Mouse (Mus musculus): ENCODE results near the gene Mrpl54.

The Mrpl54 gene

DNA sequence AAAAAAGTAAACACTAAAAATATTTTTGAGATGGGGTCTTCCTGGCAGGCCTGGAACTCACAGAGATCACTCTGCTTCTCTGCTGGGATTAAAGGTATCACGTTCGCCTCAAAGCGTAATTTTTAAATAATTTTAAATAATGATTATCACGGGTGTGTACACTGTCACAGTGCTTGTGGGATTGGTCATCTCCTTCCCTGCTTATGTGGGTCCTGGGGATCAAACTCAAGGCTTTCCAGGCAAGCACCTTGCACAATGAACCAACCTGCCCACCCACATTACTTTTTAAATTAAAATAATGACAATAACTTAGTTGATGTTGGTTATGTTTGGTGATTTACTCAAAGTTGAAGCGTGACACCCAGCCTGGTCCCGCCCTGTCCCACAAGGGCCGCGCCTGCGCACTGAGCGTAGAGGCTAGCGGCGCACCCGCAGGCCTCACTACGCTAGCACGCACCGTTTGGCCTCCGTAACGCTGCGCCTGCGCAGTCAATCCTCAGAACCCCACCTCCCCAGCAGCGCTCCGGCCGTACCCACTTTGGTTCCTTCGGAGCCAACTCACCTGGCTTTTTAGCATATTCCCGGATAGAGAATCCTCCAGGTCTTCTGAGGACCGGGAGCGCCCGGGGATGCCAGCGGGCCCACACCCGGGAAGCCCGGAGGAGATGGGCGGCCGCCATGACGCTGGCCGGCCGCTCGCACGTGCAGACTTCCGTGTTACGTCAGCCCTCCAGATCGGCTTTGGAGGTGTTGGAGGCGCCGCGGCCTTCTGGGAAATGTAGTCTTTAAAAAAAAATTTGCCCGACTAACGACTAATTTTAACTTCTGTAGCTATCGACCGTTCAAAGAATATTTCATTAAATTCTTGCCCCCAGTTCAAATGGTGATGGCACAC is at the start of gene Mrpl54, which contains the start of gene Apba3:
Gene Mrpl54, minus strand, starts transcription at position 724 of the 895 bp plus-strand sequence.
Gene Apba3, plus strand, starts transcription at position 750 of the 895 bp plus-strand sequence.
- peak; percentile 88 to 94 for DNase-seq (ENCODE audit: low spot score in 2 of 2)

DNA sequence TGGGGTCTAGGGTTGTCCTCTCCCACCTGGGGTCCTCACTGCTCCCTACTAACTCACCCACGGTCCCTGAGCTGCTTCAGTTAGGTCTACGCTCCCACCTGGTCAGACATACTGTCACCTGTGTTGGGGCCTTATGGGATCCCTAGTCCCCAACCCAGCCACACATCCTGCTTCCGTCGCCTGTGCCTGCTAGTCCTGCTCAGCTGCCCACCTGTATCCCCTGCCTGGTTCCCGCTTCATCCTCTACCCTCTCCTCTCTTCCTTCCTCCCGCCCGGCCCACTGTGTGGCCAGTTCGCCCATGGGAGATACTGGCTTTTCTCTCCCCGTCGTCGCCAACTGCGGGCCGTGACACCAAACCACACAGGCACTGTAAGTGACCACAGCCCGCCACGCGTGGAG is 48.9 kb upstream of the Mrpl54 start:
- no peak for DNase-seq (ENCODE audit: low spot score in 2 of 2)

DNA sequence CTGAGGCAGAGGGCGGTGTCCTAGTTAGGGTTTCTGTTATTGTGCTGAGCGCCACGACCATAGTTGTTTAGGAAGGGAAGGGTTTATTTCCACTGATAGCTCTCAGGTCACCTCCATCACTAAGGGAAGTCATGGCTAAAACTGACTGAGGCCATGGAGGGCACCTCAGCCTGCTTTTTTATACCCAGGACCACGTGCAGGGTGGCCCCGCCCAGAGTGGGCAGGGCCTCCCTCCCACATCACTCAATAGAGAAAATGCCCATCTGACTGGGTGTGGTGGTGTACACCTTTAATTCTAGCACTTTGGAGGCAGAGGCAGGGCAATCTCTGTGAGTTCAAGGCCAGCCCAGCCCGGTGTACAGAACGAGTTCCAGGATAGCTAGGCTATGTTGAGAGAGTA is 47.5 kb upstream of the Mrpl54 start:
- DNase-seq (ENCODE audit: low spot score in 2 of 2), result no peak

DNA sequence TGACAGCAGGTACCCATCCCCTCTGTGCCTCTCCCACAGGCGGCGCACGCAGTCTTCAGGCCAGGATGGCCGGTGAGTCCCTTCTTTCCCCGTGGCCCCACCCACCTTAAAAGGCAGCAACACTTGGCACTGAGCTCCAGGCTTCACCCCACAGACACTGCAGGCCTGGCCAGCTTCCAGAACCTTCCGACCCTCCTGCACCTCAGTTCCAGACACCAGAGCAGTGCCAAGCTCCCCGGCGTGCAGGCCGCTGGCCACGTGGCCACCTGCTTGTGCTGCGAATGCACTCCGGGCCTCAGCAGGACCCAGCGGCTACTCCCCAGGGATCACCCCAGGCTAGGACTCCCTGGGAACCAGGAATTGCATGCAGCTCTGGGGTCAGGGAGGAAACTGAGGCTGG is 46.8 kb upstream of the Mrpl54 start:
- DNase-seq (ENCODE audit: low spot score in 2 of 2), result no peak

DNA sequence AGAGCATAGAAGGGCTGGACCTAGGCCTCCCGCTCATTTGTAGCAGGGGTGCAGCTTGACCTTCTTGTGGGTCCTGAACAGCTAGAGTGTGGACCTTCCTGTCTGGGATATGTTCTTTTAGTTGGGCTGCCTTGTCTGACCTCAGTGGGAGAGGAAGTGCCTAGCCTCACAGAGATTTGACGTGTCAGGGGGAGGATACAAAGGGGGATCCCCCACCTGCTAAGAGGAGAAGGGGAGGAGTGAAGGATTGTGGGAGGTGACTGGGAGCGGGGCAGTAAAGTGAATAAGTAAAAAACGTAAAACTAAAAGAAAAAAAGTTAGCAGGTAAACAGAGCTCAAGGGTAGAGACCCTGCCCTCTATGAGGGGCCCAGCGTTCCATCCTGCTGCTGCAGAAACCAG is 42.8 kb upstream of the Mrpl54 start:
- DNase-seq (ENCODE audit: low spot score in 2 of 2), result no peak

DNA sequence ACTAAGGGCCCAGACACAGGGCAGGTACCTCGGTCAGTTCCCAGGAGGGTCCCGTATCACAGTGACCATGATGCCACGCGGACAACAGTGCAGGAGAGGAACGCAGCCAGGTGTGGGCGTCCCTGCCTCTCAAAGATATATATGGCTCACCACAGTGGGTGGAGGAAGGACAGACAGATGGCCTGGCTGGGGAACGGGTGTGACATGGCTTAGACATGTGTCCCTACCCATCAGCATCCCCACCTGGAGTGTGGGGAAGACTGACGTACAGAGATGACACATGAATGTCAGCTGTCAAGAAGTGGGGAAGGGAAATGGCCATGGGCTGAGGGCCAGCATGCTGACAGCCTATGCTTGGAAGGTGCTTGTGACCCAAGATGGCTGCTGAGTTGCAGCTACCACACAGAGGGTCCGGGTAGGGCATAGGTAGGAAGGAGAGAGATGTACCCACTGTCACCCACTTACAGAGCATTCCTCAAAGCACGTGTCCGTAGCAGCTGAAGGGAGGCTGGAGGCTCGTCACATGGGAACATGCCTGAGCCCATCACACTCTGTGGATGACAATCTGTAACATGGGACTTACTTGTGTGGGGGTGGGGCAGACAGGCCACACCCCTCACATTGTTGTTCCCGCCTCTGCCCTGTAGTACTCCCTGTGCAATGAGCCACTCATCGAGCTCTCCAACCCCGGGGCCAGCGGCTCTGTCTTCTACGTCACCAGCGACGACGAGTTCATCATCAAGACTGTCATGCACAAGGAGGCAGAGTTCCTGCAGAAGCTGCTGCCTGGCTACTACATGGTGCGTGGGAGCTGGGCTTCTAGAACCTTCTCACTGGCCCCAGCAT is 40.3 kb upstream of the Mrpl54 start:
- no peak for DNase-seq (ENCODE audit: low spot score in 2 of 2)

DNA sequence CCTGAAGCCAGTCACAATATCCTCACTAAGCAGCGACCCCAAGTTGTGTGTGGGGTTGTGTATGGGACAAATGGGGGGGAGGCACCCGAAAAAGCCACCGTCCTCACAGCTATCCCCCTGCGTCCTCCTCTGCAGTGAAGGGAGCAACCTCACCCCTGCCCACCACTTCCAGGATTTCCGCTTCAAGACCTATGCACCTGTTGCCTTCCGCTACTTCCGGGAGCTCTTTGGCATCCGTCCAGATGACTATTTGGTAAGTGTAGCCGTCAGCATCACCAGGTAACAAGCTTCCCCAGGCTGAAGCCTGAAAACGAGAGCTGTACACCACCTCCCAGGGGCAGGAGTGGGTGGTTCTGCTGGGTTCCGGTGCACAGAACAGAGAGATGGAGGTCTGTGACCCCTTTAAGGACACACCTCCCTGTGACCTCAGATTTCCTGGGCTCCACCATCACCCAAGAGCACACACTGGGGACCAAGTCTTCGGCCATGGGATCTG is 39.5 kb upstream of the Mrpl54 start:
- DNase-seq (ENCODE audit: low spot score in 2 of 2), result no peak

DNA sequence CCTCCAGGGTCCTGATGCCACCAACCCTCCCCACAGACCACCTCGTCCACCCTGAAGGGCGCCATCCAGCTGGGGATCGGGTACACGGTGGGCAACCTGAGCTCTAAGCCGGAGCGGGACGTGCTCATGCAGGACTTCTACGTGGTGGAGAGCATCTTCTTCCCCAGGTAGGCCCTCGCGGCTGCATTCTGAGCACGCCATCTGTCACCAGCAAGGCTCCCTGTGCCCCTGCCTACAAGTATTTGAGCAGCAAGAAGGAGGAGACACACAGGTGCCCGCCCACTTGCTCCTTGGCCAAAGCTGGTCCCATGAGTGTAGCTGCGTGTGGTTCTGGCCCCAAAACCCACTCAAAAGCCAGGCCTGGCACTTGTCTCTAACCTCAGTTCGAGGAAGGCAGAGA is 38.9 kb upstream of the Mrpl54 start:
- DNase-seq (ENCODE audit: low spot score in 2 of 2), result no peak

DNA sequence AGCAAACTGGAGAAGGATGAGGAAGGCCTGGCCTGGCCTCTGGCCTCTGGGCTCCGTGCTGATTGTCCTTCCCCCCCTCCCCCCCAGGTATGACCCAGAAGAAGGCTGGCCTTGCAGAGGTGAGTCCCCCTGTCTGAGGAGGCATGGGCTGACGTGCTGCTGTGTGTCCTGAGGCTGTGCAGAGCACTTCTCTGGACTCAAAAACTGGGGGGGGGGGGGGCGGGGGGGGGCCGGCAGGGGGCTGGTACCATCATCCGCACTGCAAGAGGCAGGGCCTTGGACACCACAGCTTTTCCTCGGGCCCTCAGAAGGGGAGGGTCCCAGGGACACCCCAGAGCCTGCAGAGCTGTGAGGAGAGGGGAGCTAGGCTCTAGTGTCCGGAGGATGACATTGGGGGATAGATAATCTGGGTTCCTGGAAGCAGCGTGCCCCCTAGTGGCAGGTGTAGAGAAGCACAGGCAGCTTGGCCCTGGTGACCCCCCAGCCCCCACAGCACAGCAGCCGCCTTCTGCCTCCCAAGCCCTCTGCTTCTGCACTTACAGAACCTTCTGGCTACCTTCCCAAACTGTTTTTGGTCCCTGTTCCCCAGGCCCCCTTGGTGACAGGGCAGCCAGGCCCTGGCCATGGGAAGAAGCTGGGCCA is 38.0 kb upstream of the Mrpl54 start:
- DNase-seq (ENCODE audit: low spot score in 2 of 2), result no peak

DNA sequence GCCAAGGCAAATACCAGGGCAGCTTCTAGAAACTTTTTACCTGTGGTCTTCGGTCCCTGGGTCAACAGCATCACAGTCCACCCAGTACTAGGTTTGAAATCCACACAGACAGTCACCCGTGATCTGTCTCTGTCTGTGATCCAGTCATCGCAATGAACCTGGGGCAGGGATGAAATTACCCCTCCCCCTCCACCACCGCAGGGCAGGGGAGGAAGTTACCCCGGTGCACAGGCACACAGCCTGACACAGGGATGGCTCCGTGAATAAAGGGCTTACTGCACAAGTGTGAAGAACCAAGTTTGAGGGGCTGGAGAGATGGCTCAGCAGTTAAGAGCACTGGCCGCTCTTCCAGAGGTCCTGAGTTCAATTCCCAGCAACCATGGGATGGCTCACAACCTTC is 37.0 kb upstream of the Mrpl54 start:
- no peak for DNase-seq (ENCODE audit: low spot score in 2 of 2)

DNA sequence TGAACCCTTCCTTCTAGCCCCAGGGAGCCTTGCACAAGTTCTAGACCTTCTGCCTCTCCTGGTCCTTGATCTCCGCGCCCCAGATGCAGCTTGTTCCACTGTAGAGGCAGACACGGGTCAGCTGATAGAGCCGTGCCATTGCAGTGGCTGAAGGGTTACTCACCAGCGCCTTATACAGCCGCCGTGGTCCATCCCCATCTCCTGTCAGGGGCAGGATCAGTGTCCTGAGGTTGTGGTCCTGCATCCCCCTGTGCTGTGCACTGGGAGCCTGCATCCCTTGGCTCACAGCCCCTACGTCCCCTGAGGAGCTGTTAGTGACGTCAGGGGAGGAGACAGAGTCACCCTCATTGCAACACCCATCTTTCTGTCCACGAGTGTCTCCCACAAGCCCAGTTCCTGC is 36.5 kb upstream of the Mrpl54 start:
- DNase-seq (ENCODE audit: low spot score in 2 of 2), result no peak

DNA sequence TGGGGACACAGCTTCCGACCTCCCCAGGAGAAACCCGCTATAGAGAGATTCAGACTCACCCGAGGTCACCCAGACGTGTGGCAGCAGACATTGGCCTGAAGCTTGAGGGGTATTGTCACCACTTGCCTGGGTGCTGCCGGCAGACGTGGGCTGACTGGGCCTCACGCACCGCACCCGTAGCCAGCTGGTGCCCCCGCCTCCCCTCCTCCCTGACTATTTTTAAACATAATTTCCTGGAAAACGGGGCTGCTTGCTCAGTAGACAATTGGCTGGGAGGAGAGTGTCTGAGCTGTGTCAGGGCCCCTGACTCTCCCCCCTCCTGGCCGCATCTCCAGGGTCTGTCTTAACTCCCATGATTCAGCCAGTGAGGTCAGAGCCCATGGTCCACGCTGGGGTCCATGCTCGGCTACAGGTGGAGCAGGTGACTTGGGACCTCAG is 36.1 kb upstream of the Mrpl54 start:
- DNase-seq (ENCODE audit: low spot score in 2 of 2), result no peak

DNA sequence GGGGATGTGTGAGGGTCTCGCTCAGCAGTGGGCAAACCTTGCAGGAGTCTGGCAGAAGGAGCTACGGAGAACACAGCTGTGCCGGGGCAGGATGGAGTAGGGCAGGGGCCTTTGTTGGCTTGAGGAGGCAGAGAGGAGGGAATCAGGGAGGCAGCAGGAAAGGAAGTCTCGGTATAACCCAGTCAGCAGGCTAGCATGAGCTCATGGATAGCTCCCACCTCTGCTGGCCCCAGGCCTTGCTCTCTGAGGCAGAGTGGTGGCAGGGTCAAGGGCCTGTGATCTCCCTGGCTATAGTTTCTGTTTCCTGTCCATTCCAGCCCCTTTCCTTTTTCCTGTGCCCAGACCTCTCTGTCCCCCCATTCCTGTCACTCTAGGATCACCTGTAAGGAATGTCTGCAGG is 35.6 kb upstream of the Mrpl54 start:
- DNase-seq (ENCODE audit: low spot score in 2 of 2), result no peak

DNA sequence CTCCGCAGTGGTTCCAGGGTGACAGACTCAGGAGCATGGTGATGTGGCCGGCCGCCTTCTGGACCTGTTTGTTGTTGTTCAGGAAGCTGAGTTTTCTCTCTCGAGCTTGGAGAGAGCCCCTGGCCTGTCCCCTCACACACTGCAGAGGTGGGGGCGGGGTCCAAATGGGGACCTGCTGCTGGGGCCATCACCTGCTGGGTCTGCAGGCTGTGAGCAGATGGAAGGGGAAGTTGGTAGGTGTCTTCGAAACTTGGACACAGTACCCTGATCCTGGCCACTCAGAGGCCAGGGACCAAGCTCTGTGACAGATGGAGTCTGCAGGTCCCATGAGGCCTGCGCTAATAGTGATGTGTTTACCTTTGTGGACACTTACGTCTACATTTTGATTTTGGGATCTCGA is 34.6 kb upstream of the Mrpl54 start:
- DNase-seq (ENCODE audit: low spot score in 2 of 2), result no peak

DNA sequence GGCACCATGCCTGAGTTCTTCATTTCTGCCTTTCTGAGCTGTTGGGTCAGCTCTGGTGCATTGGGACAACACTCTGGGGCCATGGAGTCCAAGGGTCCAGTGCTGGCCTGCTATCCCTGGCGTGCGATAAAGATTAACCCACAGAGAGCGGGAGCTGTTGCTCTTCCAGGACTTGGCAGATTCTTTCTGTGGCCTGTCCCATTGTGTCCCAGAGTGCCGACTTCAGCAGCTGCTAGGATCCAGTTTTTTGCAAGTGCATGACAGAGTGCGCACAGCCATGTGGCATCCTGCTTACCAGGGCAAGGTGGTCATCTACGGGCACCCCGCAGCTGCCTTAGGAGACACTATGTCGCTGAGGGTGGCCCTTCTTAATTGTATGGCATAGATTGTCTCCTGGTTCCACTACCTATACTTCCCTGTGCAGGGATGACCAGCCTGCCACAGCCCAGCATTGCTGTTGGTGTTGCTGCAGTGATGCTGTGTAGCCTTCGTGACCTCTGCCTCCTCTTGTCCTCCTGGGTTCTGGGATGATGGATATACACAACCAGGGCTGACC is 33.7 kb upstream of the Mrpl54 start:
- DNase-seq (ENCODE audit: low spot score in 2 of 2), result no peak

DNA sequence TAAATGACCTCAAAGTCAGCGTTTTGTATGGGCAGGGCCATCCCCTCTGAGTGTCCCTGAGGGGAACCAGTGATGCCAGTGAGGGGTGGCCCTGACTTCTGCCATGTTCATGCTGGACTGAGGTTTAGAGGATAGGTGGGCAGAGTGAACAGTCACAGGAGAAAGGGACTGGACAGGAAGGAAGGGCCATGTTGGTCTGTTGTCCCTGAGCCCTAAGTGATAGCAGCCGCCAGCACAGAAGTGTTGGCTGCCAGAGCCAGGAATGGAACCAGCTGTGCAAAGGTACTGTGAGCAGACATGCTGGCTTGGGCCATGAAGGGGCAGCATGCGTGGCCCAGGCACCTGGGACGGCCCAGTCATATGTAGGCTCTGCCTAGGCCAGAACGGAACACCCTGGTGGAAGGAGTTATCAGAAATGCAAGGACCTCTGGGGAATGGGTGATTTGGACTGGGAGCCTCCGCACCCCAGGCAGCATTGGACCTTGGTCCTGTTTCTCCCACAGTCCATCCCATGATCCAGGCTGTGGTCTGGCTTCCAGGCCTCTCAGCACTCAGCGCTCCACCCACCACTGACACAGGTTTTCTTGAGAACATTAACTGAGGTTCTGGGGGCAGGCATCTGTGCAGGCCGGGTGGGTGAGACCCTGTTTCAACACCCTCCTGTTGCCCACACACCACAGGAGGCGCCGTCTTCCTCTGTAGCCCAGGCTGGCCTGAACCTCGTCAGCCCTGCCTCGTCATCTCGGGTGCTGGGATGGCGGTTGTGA is 33.0 kb upstream of the Mrpl54 start:
- DNase-seq (ENCODE audit: low spot score in 2 of 2), result no peak

DNA sequence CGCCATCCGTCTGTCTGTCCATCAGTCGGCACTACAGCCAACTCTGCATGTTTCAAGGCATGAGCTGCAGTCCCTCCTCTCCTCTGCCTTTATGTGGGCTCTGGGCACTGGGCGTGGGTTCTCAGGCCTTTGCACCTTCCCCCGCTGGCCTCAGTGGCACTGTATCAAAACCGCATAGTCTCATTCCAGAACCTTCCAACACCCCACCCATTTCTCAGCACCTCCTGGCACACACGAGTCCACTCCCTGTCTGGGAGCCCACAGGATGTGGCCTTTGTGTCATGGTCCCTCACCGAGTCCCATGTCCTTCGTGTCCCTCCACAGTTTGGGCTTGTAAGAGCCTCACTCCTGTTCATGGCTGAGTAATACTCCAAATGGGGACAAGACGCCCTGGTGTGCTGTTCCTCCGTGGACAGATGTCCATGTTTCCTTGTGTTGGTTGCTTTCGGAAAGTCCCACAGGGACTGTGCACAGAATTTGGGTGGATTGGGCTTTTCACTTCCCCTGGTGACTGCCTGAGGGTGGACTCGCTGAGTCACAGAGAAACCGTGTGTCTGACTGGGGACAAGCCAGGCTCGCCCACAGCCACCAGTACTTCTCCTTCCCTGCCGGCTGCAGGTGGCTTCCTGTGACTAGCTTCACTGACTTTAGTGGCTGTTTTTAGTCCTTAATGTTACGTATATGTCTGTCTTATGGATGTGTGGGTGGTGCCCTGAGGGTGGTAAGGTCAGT is 31.8 kb upstream of the Mrpl54 start:
- DNase-seq (ENCODE audit: low spot score in 2 of 2), result peak in 1 of 2 experiments; percentile 21

DNA sequence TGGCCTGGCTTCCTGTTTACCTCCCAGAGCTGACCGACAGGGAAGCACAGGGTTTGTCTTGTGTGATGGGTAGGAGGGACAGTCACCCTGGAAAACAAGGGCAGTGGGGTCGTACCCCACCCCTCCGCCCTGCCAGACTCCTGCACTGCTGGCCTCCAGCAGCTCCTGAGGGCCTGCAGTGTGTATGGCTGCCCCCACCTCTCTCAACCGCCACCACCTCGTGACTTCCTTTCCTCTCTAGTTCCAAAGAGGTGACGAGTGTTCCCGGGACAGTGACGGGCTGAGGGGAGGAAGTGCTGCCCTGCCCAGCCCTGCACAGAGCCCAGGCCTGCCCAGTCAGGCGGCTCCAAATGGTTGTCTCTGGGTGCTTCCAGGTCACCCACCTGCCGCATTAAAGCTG is 31.1 kb upstream of the Mrpl54 start:
- DNase-seq (ENCODE audit: low spot score in 2 of 2), result no peak

DNA sequence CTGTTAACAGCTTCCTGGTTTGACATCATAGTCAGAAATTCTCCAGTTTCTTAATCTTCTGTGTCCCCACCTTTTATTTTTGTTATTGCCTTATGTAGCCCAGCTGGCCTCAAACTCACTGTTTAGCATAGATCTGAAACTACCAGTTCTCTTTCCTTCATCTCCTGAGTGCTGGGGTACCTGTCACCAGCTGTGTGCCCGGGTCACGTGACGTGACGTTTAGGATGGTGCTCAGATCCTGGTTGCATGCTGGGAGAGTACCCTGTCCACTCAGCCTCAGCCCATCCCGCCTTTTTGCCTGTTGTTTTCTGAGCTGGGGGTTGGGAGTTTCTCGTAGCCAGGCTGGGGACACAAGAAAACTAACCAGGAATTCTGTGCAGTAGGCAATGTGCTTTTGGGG is 30.5 kb upstream of the Mrpl54 start:
- no peak for DNase-seq (ENCODE audit: low spot score in 2 of 2)

DNA sequence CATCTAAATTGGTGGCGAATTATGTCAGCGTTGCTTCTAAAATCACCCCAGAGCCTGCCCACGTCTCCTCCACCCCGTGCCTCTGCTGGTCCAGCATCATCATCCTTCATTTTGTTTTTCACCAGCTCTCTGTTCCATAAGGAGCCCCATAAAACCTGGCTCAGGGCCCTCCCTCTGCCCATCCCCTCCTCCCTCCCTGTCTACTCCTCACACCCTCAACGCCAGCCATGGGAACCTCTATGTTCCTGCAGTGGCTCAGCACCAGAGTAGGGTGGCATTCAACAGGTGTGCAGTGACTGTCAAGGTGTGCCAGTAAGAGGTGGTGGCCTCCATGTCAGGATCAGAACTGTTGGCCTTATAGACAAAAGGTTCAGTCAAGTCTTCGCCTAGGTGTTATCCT is 28.5 kb upstream of the Mrpl54 start:
- no peak for DNase-seq (ENCODE audit: low spot score in 2 of 2)

All from frontal cortex, postnatal 10 days (tissue).